Mouse (Mus musculus) MEL (cell line): ENCODE measurements at regions not wholly inside any gene's neighbourhood (a gene's known extent, or its start where the extent isn't known, plus 50 kb on each side); places are given as distances from the start of the nearest gene placed in this dataset.

Source experiments
- CHD1 ChIP-seq: IDR thresholded peaks from 2 replicates; pipeline ENCODE4 v1.6.1; 2012; ENCODE audit warnings: low read depth, mild to moderate bottlenecking, inconsistent platforms, low read length, improper control_type of control experiment
- CTCF ChIP-seq, 3 experiments: IDR thresholded peaks in 2 of 3; conservative IDR thresholded peaks in 1 of 3; 2 replicates each; pipeline ENCODE4 v1.5.1; 2011 to 2012; ENCODE audit warnings: low read length in 3 of 3, low read depth in 2 of 3, mild to moderate bottlenecking in 2 of 3, improper control_type of control experiment in 1 of 3, inconsistent platforms in 1 of 3, mixed read lengths in 1 of 3, moderate library complexity in 1 of 3; ENCODE audit not compliant: control insufficient read depth in 1 of 3, insufficient read depth in 1 of 3, poor library complexity in 1 of 3, severe bottlenecking in 1 of 3
- GABPA ChIP-seq: IDR thresholded peaks from 2 replicates; pipeline ENCODE4 v1.6.1; 2012; ENCODE audit warnings: low read depth, mild to moderate bottlenecking, inconsistent platforms, low read length, improper control_type of control experiment, moderate library complexity
- HCFC1 ChIP-seq: IDR thresholded peaks from 2 replicates; pipeline ENCODE4 v1.6.1; 2012; ENCODE audit warnings: low read depth, mild to moderate bottlenecking, inconsistent platforms, low read length, improper control_type of control experiment, moderate library complexity
- MAZ ChIP-seq: IDR thresholded peaks from 2 replicates; pipeline ENCODE4 v1.6.1; 2012; ENCODE audit warnings: low read depth, mild to moderate bottlenecking, inconsistent platforms, low read length, improper control_type of control experiment
- MXI1 ChIP-seq: IDR thresholded peaks from 2 replicates; pipeline ENCODE4 v1.6.1; 2011; ENCODE audit warnings: mild to moderate bottlenecking, low read depth, low read length, improper control_type of control experiment
- POLR2A ChIP-seq, 2 experiments: IDR thresholded peaks; 2 replicates each; pipeline ENCODE4 v1.6.1; 2011 to 2012; ENCODE audit warnings: low read length in 2 of 2, mild to moderate bottlenecking in 2 of 2, control low read depth in 1 of 2, improper control_type of control experiment in 1 of 2, low read depth in 1 of 2, moderate library complexity in 1 of 2; ENCODE audit not compliant: control insufficient read depth in 1 of 2, insufficient read depth in 1 of 2, poor library complexity in 1 of 2
- RCOR1 ChIP-seq: IDR thresholded peaks from 2 replicates; pipeline ENCODE4 v1.6.1; 2012; ENCODE audit warnings: low read depth, mild to moderate bottlenecking, inconsistent platforms, low read length, improper control_type of control experiment
- TAL1 ChIP-seq: IDR thresholded peaks from 2 replicates; pipeline ENCODE4 v1.6.1; 2012; ENCODE audit warnings: mild to moderate bottlenecking, inconsistent platforms, low read length, moderate library complexity, mixed read lengths
- UBTF ChIP-seq: IDR thresholded peaks from 2 replicates; pipeline ENCODE4 v1.6.1; 2012; ENCODE audit warnings: low read depth, mild to moderate bottlenecking, inconsistent platforms, low read length, improper control_type of control experiment, moderate library complexity, borderline replicate concordance; ENCODE audit not compliant: insufficient read depth
- USF1 ChIP-seq: IDR thresholded peaks from 2 replicates; pipeline ENCODE4 v1.6.1; 2014; ENCODE audit warnings: low read depth, mild to moderate bottlenecking, inconsistent platforms, low read length, improper control_type of control experiment, moderate library complexity
- USF2 ChIP-seq, 2 experiments: IDR thresholded peaks; 2 replicates each; pipeline ENCODE4 v1.6.1; 2011 to 2012; ENCODE audit warnings: improper control_type of control experiment in 2 of 2, low read length in 2 of 2, borderline replicate concordance in 1 of 2, inconsistent platforms in 1 of 2, low read depth in 1 of 2, mild to moderate bottlenecking in 1 of 2; ENCODE audit not compliant: insufficient read depth in 1 of 2
- ZNF384 ChIP-seq: IDR thresholded peaks from 2 replicates; pipeline ENCODE4 v1.6.1; 2012; ENCODE audit warnings: low read depth, mild to moderate bottlenecking, inconsistent platforms, low read length, improper control_type of control experiment

- TF ChIP-seq TAL1 (no peak), ZNF384 (no peak), CTCF (IDR thresholded peaks at IDR 0.05 in 2 of 3, conservative IDR thresholded peaks at IDR 0.05 in 1 of 3; ENCODE audit: control insufficient read depth in 1 of 3, insufficient read depth in 1 of 3, low read depth in 2 of 3, low read length in 3 of 3, poor library complexity in 1 of 3, severe bottlenecking in 1 of 3) (no peak), CHD1 (no peak), POLR2A (IDR thresholded peaks at IDR 0.05; ENCODE audit: control insufficient read depth in 1 of 2, insufficient read depth in 1 of 2, low read depth in 1 of 2, low read length in 2 of 2, poor library complexity in 1 of 2) (no peak), RCOR1 (no peak), UBTF (no peak), GABPA (no peak), MAZ (no peak), USF2 (IDR thresholded peaks at IDR 0.05; ENCODE audit: borderline replicate concordance in 1 of 2, insufficient read depth in 1 of 2, low read depth in 1 of 2, low read length in 2 of 2) (no peak), USF1 (no peak), HCFC1 (no peak), MXI1 (no peak)
Observed at GRCm38 (mm10) chr12:94733179-94733578, 958.8 kb upstream of the Flrt2 start.
